9 mouse cellular contexts compared by ENCODE assay signal in the genomic region with DNA sequence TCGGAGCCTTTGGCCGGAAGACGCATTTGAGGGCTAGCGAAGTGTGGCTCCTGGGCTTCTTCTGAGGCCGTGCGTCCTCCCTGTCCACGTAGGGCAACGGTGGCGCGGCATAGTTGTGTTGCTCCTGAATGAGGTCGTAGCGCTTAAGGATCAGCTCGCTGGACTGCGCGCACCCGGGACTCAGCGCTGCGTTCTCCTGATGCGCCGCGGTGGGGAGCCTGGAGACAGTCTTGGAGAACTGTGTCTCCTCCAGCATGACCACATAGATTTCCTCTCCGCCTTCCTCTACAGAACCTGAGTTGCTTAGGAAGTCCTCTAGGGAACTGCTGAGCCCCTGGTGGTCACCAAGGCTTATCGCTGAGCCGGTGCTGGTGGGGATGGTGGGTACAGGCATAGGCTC. TPM values are rescaled to one million over a fixed set of nuclear protein-coding genes. Genes with fewer than 3 reads are reported as not detected.
DNase-seq lines count a peak whose midpoint lies in the region; ATAC-seq lines count a peak whose summit lies in the region.
"Had no signal": no experiment of that assay in that cellular context is flagged by ENCODE, and none has a peak within 500 bp of the region (broad histone marks: within the 10 kb centered on the region; RNA-seq: fewer than 3 reads in every experiment).

No protein-coding gene starts in this region.

- H3K36me3 ChIP-seq in heart, embryonic 11.5 days (ENCODE audit: control insufficient read depth, insufficient read depth, low read length), result no peaks in the 10 kb centered on the region
- H3K36me3 ChIP-seq in hindbrain, embryonic 11.5 days (ENCODE audit: control insufficient read depth, insufficient read depth, low read length), result no peaks in the 10 kb centered on the region
- H3K36me3 ChIP-seq in midbrain, embryonic 16.5 days (ENCODE audit: control insufficient read depth, insufficient read depth, low read length), result no peaks in the 10 kb centered on the region

- peak overlapping the region; percentile 14 for H3K4me3 ChIP-seq in heart, embryonic 11.5 days (ENCODE audit: low read depth, low read length)
- peak overlapping the region; percentile 13; the same call in 1 of the 2 replicates for H3K4me3 ChIP-seq in hindbrain, embryonic 11.5 days (ENCODE audit: low read depth, low read length)
- peak overlapping the region; percentile 27 for H3K4me3 ChIP-seq in midbrain, embryonic 16.5 days (ENCODE audit: low read depth, low read length)

- H3K4me2 ChIP-seq in heart, embryonic 11.5 days, result peak overlapping the region; percentile 58
- H3K4me2 ChIP-seq in hindbrain, embryonic 11.5 days (replicated peaks; ENCODE audit: low read depth, low read length), result peak overlapping the region; percentile 29
- peak overlapping the region; percentile 44 for H3K4me2 ChIP-seq in midbrain, embryonic 16.5 days (ENCODE audit: low read length)

- no peak for ATAC-seq in heart, embryonic 11.5 days (replicated peaks; ENCODE audit: insufficient number of reproducible peaks, low FRiP score, low TSS enrichment)
- ATAC-seq in hindbrain, embryonic 11.5 days (ENCODE audit: low FRiP score), result 0 out of 2 replicates have a peak, but pooled peaks have one; percentile 33
- ATAC-seq in midbrain, embryonic 16.5 days, result no peak; the same call in 1 of the 2 replicates

- H3K27me3 ChIP-seq in heart, embryonic 11.5 days (ENCODE audit: control insufficient read depth, insufficient read depth, low read length), result peaks cover 5% of the 10 kb centered on the region
- no peaks in the 10 kb centered on the region for H3K27me3 ChIP-seq in hindbrain, embryonic 11.5 days (ENCODE audit: control insufficient read depth, insufficient read depth, low read length)
- no peaks in the 10 kb centered on the region for H3K27me3 ChIP-seq in midbrain, embryonic 16.5 days (ENCODE audit: control insufficient read depth, insufficient read depth, low read depth, low read length)

- 14% methylated on average over 24 of the region's 24 CpGs for WGBS in heart, embryonic 11.5 days (ENCODE audit: insufficient replicate concordance)
- WGBS in hindbrain, embryonic 11.5 days, result 19% methylated on average over 24 of the region's 24 CpGs
- WGBS in midbrain, embryonic 16.5 days, result 19% methylated on average over 23 of the region's 24 CpGs

- intact Hi-C loops in heart, postnatal 36 days (cut with DNase I), result no loop called here
- intact Hi-C loops in gastrocnemius, postnatal 36 days (cut with DNase I), result no loop called here

- H3K4me1 ChIP-seq in heart, embryonic 11.5 days (ENCODE audit: control insufficient read depth, insufficient read depth, low read length), result no peaks in the 10 kb centered on the region
- H3K4me1 ChIP-seq in hindbrain, embryonic 11.5 days (replicated peaks; ENCODE audit: control insufficient read depth, insufficient read depth, low read length), result no peaks in the 10 kb centered on the region
- no peaks in the 10 kb centered on the region for H3K4me1 ChIP-seq in midbrain, embryonic 16.5 days (ENCODE audit: control insufficient read depth, insufficient read depth, low read length)

- H3K27ac ChIP-seq in heart, embryonic 11.5 days (ENCODE audit: low read depth, low read length), result no peak overlapping the region
- H3K27ac ChIP-seq in hindbrain, embryonic 11.5 days (ENCODE audit: low read depth, low read length), result no peak overlapping the region
- H3K27ac ChIP-seq in midbrain, embryonic 16.5 days (ENCODE audit: low read length), result no peak overlapping the region

- no peak for DNase-seq in heart, postnatal 36 days
- DNase-seq in R1 (ENCODE audit: low read depth, low spot score), result peak; percentile 7
- DNase-seq in hindbrain, embryonic 11.5 days (ENCODE audit: low spot score), result peak; percentile 6
- no peak for DNase-seq in cerebellum, adult 9-10 months
- no peak for DNase-seq in gastrocnemius, postnatal 36 days
- no peak for DNase-seq in cerebellum, adult 8-10 months
- DNase-seq: heart, postnatal 14 days had no signal

- no peak overlapping the region for H3K9ac ChIP-seq in heart, embryonic 11.5 days (ENCODE audit: low read depth, low read length)
- H3K9ac ChIP-seq in hindbrain, embryonic 11.5 days (ENCODE audit: low read depth, low read length), result no peak overlapping the region
- no peak overlapping the region for H3K9ac ChIP-seq in midbrain, embryonic 16.5 days (ENCODE audit: low read depth, low read length)

- peaks cover 2% of the 10 kb centered on the region; the same call in 1 of the 2 replicates for H3K9me3 ChIP-seq in heart, embryonic 11.5 days (replicated peaks; ENCODE audit: control insufficient read depth, low read length)
- no peaks in the 10 kb centered on the region for H3K9me3 ChIP-seq in hindbrain, embryonic 11.5 days (ENCODE audit: control insufficient read depth, low read length)
- H3K9me3 ChIP-seq in midbrain, embryonic 16.5 days (replicated peaks; ENCODE audit: control insufficient read depth, low read length, poor library complexity, severe bottlenecking), result no peaks in the 10 kb centered on the region

RNA-seq across cellular contexts. Expression of a gene that starts 1.0 kb away (rescaled TPM):
- polyA plus RNA-seq in heart, embryonic 11.5 days (2014; fragmentation: Nextera tagmentation; extraction: Ambion mirVana), result not detected in 2 replicates
- not detected for total RNA-seq in heart, postnatal 36 days (2021)
- polyA plus RNA-seq in hindbrain, embryonic 11.5 days (2014; fragmentation: Nextera tagmentation; extraction: Ambion mirVana), result not detected in 2 replicates
- not detected in 2 replicates for polyA plus RNA-seq in midbrain, embryonic 16.5 days (2015; fragmentation: Nextera tagmentation; extraction: Ambion mirVana)
- total RNA-seq in gastrocnemius, postnatal 36 days (2021), result not detected
- total RNA-seq: heart, postnatal 14 days had no signal

Comparison
In these comparisons a context has a peak if more than half of its experiments do, and no peak if none do; other contexts are left out.
1. DNase-seq: peak in R1 (single experiment) and hindbrain, embryonic 11.5 days (single experiment); none in heart, postnatal 36 days (0 of 2), cerebellum, adult 9-10 months (single experiment), gastrocnemius, postnatal 36 days (0 of 2) and cerebellum, adult 8-10 months (single experiment).
2. Peak in every context shown above with its lines, with median percentiles within 50 percentile points of each other: H3K4me2 ChIP-seq and H3K4me3 ChIP-seq.